ENCODE assay signal across 9 mouse cellular contexts in genomic region chr3:22090431-22091265, GRCm38 (mm10). TPM values are rescaled to one million over a fixed set of nuclear protein-coding genes. Genes with fewer than 3 reads are reported as not detected.
A peak's percentile ranks its signal among the peaks of the same experiment; 100 is the strongest.
DNase-seq lines count a peak whose midpoint lies in the region; ATAC-seq and TF ChIP-seq lines count a peak whose summit lies in the region.
"Had no signal": no experiment of that assay in that cellular context is flagged by ENCODE, and none has a peak within 500 bp of the region (broad histone marks: within the 10 kb centered on the region; RNA-seq: fewer than 3 reads in every experiment).

No protein-coding gene starts in this region.

- no peak for TF ChIP-seq CTCF in bone marrow, adult 2 months (IDR thresholded peaks at IDR 0.05; ENCODE audit: control insufficient read depth, insufficient read depth, low read length)
- no peak for TF ChIP-seq CTCF in kidney, adult 2 months (conservative IDR thresholded peaks at IDR 0.05; ENCODE audit: insufficient read depth, insufficient read length, low read depth, low read length)

- no peak overlapping the region for H3K9ac ChIP-seq in hindbrain, embryonic 14.5 days

- H3K36me3 ChIP-seq in kidney, adult 2 months (ENCODE audit: control insufficient read depth, insufficient read depth, low read length) = no peaks in the 10 kb centered on the region
- no peaks in the 10 kb centered on the region for H3K36me3 ChIP-seq in macrophage (ENCODE audit: inconsistent target)
- H3K36me3 ChIP-seq in hindbrain, embryonic 10.5 days = peaks cover 20% of the 10 kb centered on the region
- H3K36me3 ChIP-seq in hindbrain, embryonic 14.5 days (replicated peaks; ENCODE audit: control insufficient read depth, insufficient read depth) = no peaks in the 10 kb centered on the region

- no peaks in the 10 kb centered on the region for H3K9me3 ChIP-seq in hindbrain, embryonic 10.5 days
- no peaks in the 10 kb centered on the region for H3K9me3 ChIP-seq in hindbrain, embryonic 14.5 days (ENCODE audit: control insufficient read depth, low read length)
- H3K9me3 ChIP-seq: G1E had no signal

- no peak overlapping the region for H3K4me3 ChIP-seq in bone marrow, adult 2 months (replicated peaks; ENCODE audit: control insufficient read depth, low read depth, low read length)
- H3K4me3 ChIP-seq in kidney, adult 2 months (ENCODE audit: insufficient read depth, low read depth, low read length) = no peak overlapping the region
- no peak overlapping the region for H3K4me3 ChIP-seq in macrophage (ENCODE audit: inconsistent target)
- H3K4me3 ChIP-seq in hindbrain, embryonic 10.5 days = no peak overlapping the region
- H3K4me3 ChIP-seq in hindbrain, embryonic 14.5 days (replicated peaks; ENCODE audit: low read length) = no peak overlapping the region

- H3K4me2 ChIP-seq in hindbrain, embryonic 14.5 days (replicated peaks) = no peak overlapping the region

- H3K79me2 ChIP-seq in macrophage (ENCODE audit: inconsistent target) = peaks cover 100% of the 10 kb centered on the region

- H3K4me1 ChIP-seq in bone marrow, adult 2 months (ENCODE audit: control insufficient read depth, insufficient read depth, low read length) = peaks cover 12% of the 10 kb centered on the region
- H3K4me1 ChIP-seq in kidney, adult 2 months (ENCODE audit: control insufficient read depth, insufficient read depth, low read length) = peaks cover 22% of the 10 kb centered on the region
- 0 out of 2 replicates have a peak, but pooled peaks cover 9% of the 10 kb centered on the region for H3K4me1 ChIP-seq in hindbrain, embryonic 10.5 days (replicated peaks)
- H3K4me1 ChIP-seq in hindbrain, embryonic 14.5 days (replicated peaks; ENCODE audit: control insufficient read depth, insufficient read depth, low read length) = 0 out of 2 replicates have a peak, but pooled peaks cover 4% of the 10 kb centered on the region

- H3K27me3 ChIP-seq in kidney, adult 2 months (replicated peaks; ENCODE audit: control insufficient read depth, insufficient read depth, low read length) = no peaks in the 10 kb centered on the region
- no peaks in the 10 kb centered on the region for H3K27me3 ChIP-seq in hindbrain, embryonic 10.5 days (ENCODE audit: insufficient read depth, poor library complexity, severe bottlenecking)
- no peaks in the 10 kb centered on the region for H3K27me3 ChIP-seq in hindbrain, embryonic 14.5 days (ENCODE audit: control insufficient read depth, insufficient read depth, low read length)

- WGBS in bone marrow, adult 2 months = 48% methylated on average over 8 of the region's 8 CpGs
- WGBS in kidney, adult 2 months = 33% methylated on average over 8 of the region's 8 CpGs
- 66% methylated on average over 8 of the region's 8 CpGs for WGBS in macrophage (ENCODE audit: missing documents)
- WGBS in hindbrain, embryonic 10.5 days = 86% methylated on average over 8 of the region's 8 CpGs
- 78% methylated on average over 8 of the region's 8 CpGs for WGBS in hindbrain, embryonic 14.5 days

- ATAC-seq in hindbrain, embryonic 14.5 days (ENCODE audit: low FRiP score) = no peak

- peak overlapping the region; percentile 26; the same call in 1 of the 2 replicates for H3K27ac ChIP-seq in bone marrow, adult 2 months (ENCODE audit: control insufficient read depth, insufficient read depth, low read depth, low read length, poor library complexity)
- H3K27ac ChIP-seq in kidney, adult 2 months (ENCODE audit: insufficient read depth, low read depth, low read length) = peak overlapping the region; percentile 44
- H3K27ac ChIP-seq in macrophage = peak overlapping the region; percentile 19
- H3K27ac ChIP-seq in hindbrain, embryonic 10.5 days = no peak overlapping the region
- H3K27ac ChIP-seq in hindbrain, embryonic 14.5 days = no peak overlapping the region

- peak; percentile 14 for DNase-seq in gastrocnemius, postnatal 10 days
- DNase-seq in gastrocnemius, postnatal 25 days = no peak
- peak; percentile 88 for DNase-seq in kidney, adult 2 months
- no peak for DNase-seq in urinary bladder, adult 2 months (ENCODE audit: low spot score)
- no peak for DNase-seq in hindbrain, embryonic 10.5 days (ENCODE audit: low spot score)
- no peak for DNase-seq in hindbrain, embryonic 14.5 days (ENCODE audit: low spot score)

- no peak for TF ChIP-seq POLR2A in bone marrow, adult 2 months (IDR thresholded peaks at IDR 0.05; ENCODE audit: borderline replicate concordance, control insufficient read depth, low read depth, low read length)
- no peak for TF ChIP-seq POLR2A in kidney, adult 2 months (IDR thresholded peaks at IDR 0.05; ENCODE audit: low read depth, low read length)

RNA-seq across cellular contexts. Expression of gene Tbl1xr1, which starts 14.2 kb away (rescaled TPM):
- 10 to 100 TPM; 59.3 to 66.0 TPM for total RNA-seq in gastrocnemius, postnatal 10 days (2021)
- total RNA-seq in gastrocnemius, postnatal 25 days (2021) = 10 to 100 TPM; 46.8 to 54.2 TPM
- polyA plus RNA-seq in bone marrow, adult 2 months (2011; ENCODE audit: insufficient read depth, insufficient read length, low replicate concordance, missing spikeins) = 10.8 and 32.5 TPM in 2 replicates
- polyA plus RNA-seq in kidney, adult 2 months (2012; rRNA removed) = 22.3 and 26.7 TPM in 2 replicates
- 10 to 100 TPM; 18.2 to 84.1 (median 54.2) TPM for total RNA-seq in macrophage (2018; cell fraction: chromatin; rRNA removed)
- total RNA-seq in macrophage (2018; cell fraction: cytosol; rRNA removed) = 10 to 100 TPM; 39.9 to 76.1 (median 57.6) TPM
- total RNA-seq in macrophage (2018; cell fraction: nucleus; rRNA removed) = 100 to 1,000 TPM in 2 of 26 experiments, 10 to 100 TPM in 24; 22.8 to 116 (median 64.2) TPM
- polyA plus RNA-seq in macrophage (2018) = 17.8 to 28.7 TPM (median 19.1 TPM) in 3 replicates
- polyA plus RNA-seq in urinary bladder, adult 2 months (2012; rRNA removed) = 24.9 and 34.9 TPM in 2 replicates
- polyA plus RNA-seq in hindbrain, embryonic 10.5 days (2016; fragmentation: Nextera tagmentation; extraction: Ambion mirVana) = 19.7 and 26.5 TPM in 2 replicates
- 23.1 and 23.9 TPM in 2 replicates for polyA plus RNA-seq in hindbrain, embryonic 14.5 days (2014; fragmentation: Nextera tagmentation; extraction: Ambion mirVana)

Comparison
In these comparisons a context has a peak if more than half of its experiments do, and no peak if none do; other contexts are left out.
1. DNase-seq: peak in gastrocnemius, postnatal 10 days (single experiment) and kidney, adult 2 months (single experiment); none in gastrocnemius, postnatal 25 days (single experiment), urinary bladder, adult 2 months (single experiment), hindbrain, embryonic 10.5 days (single experiment) and hindbrain, embryonic 14.5 days (single experiment).
2. H3K27ac ChIP-seq: peak in bone marrow, adult 2 months (single experiment), kidney, adult 2 months (single experiment) and macrophage (single experiment); none in hindbrain, embryonic 10.5 days (single experiment) and hindbrain, embryonic 14.5 days (single experiment).